Mouse (Mus musculus): Measurements from ENCODE around the gene Klrb1b. TPM values are rescaled to one million over a fixed set of nuclear protein-coding genes. Genes with fewer than 3 reads are reported as not detected.
"Not testable (repeated sequence)": the region's sequence is repeated elsewhere in the genome, so short reads cannot be mapped to it uniquely, and the experiment has no call there.

Gene Klrb1b
- polyA plus RNA-seq, 1 experiment from 2014 or later: not detected

DNA sequence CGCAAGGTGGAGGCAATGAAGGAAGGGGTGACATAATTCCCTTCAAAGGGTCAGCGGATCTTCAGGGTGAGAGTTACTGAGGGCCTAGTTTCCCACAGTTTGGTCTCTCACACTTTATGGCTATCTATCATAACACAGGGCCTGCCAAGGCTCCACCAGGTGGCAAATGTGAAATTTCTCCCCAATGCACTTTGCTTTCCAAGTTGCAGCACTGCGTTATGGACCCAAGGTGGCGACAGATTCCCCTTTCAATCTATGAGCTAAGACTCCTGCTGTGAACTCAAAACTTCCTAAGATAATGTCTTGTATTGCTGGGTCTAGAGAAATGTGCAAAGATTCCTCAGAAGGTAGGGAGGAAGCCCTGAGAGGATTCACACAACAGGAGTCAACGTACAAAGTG lies 17.6 kb downstream of the Klrb1b start:
- Histone ChIP-seq H3K9me3 (replicated peaks; ENCODE audit: control insufficient read depth, low read length) (no peaks in the 10 kb centered on the region), H3K4me2 (ENCODE audit: low read length) (no peak overlapping the region), H3K4me1 (ENCODE audit: control insufficient read depth, insufficient read depth, low read length) (no peaks in the 10 kb centered on the region), H3K36me3 (ENCODE audit: control insufficient read depth, insufficient read depth, low read length) (no peaks in the 10 kb centered on the region), H3K4me3 (ENCODE audit: low read depth, low read length) (no peak overlapping the region), H3K9ac (ENCODE audit: low read length) (no peak overlapping the region), H3K27ac (ENCODE audit: low read depth, low read length) (no peak overlapping the region), H3K27me3 (replicated peaks; ENCODE audit: control insufficient read depth, insufficient read depth, low read length) (no peaks in the 10 kb centered on the region)
- DNase-seq (ENCODE audit: low spot score) (peak; percentile 49), ATAC-seq (no peak)
- 89% methylated on average over 5 of the region's 5 CpGs for WGBS

DNA sequence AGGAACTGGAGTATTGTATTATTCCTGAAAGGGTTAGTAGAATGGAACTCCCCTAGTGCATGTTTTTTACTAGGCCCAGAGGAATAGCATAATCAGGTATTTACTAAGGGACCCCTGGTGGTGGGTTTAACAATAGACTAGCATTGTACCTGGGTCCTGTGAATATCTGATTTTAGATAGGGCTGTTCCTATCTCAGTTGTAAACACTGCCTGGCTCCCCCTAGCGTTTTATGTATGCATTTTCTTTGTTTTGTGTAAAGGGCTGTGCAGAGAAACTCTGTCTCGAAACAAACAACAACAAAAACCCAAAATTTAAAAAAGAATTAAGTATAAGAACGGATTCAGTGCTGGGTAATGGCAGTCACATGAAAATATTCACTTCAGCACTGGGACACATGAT lies 19.1 kb downstream of the Klrb1b start:
- ATAC-seq (no peak), DNase-seq (ENCODE audit: low spot score) (peak; percentile 26)
- H3K4me2 ChIP-seq (ENCODE audit: low read length): no peak overlapping the region
- H3K9ac ChIP-seq (ENCODE audit: low read length): no peak overlapping the region
- H3K36me3 ChIP-seq (ENCODE audit: control insufficient read depth, insufficient read depth, low read length): no peaks in the 10 kb centered on the region
- no peaks in the 10 kb centered on the region for H3K27me3 ChIP-seq (replicated peaks; ENCODE audit: control insufficient read depth, insufficient read depth, low read length)
- H3K4me3 ChIP-seq (ENCODE audit: low read depth, low read length): no peak overlapping the region
- no peaks in the 10 kb centered on the region for H3K9me3 ChIP-seq (replicated peaks; ENCODE audit: control insufficient read depth, low read length)
- 66% methylated on average over 3 of the region's 3 CpGs for WGBS
- H3K27ac ChIP-seq (ENCODE audit: low read depth, low read length): no peak overlapping the region
- no peaks in the 10 kb centered on the region for H3K4me1 ChIP-seq (ENCODE audit: control insufficient read depth, insufficient read depth, low read length)

DNA sequence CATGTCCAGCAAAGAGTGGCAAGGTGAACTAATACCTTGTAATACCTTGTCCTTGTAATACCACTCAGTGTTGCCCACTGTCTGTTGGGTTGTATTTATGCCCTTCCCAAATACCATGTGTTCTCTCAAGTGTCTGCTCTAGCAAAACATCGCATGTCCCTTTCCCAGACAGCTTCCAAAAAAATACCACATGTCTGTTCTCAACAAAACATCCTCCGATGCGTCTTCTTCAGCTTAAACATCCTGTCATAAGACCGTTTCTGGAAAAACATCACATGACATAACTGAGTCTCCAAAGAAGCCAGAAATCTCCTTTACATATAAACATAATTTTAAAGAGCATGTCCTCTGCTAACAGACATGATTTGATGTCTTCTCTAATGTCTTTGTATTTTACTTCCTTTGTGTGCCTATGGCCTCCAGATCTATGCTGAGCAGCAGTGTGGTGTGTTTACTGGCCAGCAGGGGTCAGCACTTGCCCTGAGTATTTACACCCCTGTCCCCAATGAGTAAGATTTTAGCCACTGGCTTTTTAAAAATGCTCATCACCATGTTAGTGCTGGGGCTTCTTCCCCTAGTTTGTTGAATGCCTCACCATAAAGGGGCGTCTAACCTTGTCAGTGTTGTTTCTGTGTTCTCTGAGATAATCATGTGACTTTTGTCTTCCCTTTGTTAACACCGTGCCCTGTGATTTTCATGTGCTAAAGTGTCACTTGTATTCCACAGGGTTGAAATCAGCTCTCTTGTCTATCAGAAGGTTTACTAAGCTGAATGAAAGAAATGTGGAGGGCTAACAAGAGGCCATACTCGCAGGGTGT lies 21.1 kb downstream of the Klrb1b start:
- H3K27ac ChIP-seq (ENCODE audit: low read depth, low read length); H3K4me1 ChIP-seq (ENCODE audit: control insufficient read depth, insufficient read depth, low read length); H3K9me3 ChIP-seq (replicated peaks; ENCODE audit: control insufficient read depth, low read length); H3K4me2 ChIP-seq (ENCODE audit: low read length); H3K36me3 ChIP-seq (ENCODE audit: control insufficient read depth, insufficient read depth, low read length); H3K4me3 ChIP-seq (ENCODE audit: low read depth, low read length); H3K27me3 ChIP-seq (replicated peaks; ENCODE audit: control insufficient read depth, insufficient read depth, low read length); H3K9ac ChIP-seq (ENCODE audit: low read length): not testable (repeated sequence)
- DNase-seq (ENCODE audit: low spot score) (peak; percentile 77), ATAC-seq (peak; percentile 33)
- WGBS: 62% methylated on average over 7 of the region's 7 CpGs

DNA sequence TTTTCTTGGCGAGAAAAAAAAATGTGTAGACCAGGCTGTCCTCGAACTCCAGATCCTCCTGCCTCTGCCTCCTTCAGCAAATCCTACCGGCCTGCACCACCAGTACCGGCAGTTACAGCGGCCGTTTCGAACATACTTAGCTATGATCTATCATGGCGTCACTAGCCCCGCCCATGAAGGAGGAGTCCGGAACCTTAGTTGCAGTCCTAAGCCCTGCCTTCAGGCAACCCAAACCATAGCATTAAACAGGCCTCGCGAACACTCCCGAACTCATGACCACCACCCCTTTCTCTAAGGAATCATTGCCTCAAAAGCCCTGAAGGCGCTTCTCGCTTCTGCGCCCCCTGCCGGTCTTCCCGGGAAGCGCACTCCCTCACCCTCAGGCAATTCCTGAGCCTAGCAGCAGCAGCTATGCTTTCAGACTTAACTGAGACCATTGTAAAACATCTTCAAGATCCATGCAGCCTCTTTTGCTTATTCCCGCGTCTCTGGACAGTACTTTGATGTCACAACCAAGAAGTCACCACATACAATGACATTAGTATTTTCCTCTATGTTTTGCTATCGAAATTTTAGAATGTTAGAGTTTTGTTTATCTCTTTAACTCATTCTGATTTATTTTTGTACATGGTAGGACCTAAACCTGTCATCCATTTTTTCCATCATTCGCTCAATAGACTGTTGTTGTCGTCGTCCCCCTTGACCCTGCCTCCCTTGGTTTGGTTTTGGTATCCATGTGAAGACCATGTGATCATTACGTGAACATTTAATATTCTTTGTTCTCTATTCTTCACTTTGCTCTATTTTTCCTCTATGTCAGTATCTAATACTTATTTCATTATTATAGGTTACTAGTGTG lies 22.9 kb downstream of the Klrb1b start:
- H3K9me3 ChIP-seq (replicated peaks; ENCODE audit: control insufficient read depth, low read length): no peaks in the 10 kb centered on the region
- H3K27me3 ChIP-seq (replicated peaks; ENCODE audit: control insufficient read depth, insufficient read depth, low read length): no peaks in the 10 kb centered on the region
- peaks cover 2% of the 10 kb centered on the region; the same call in 1 of the 2 replicates for H3K4me1 ChIP-seq (ENCODE audit: control insufficient read depth, insufficient read depth, low read length)
- H3K4me2 ChIP-seq (ENCODE audit: low read length): peak overlapping the region; percentile 56
- H3K9ac ChIP-seq (ENCODE audit: low read length): peak overlapping the region; percentile 66
- DNase-seq (ENCODE audit: low spot score) (peak; percentile 99), ATAC-seq (peak; percentile 92)
- no peaks in the 10 kb centered on the region for H3K36me3 ChIP-seq (ENCODE audit: control insufficient read depth, insufficient read depth, low read length)
- H3K27ac ChIP-seq (ENCODE audit: low read depth, low read length): peak overlapping the region; percentile 66; the same call in 1 of the 2 replicates
- WGBS: 8% methylated on average over 26 of the region's 26 CpGs
- peak overlapping the region; percentile 40 for H3K4me3 ChIP-seq (ENCODE audit: low read depth, low read length)

DNA sequence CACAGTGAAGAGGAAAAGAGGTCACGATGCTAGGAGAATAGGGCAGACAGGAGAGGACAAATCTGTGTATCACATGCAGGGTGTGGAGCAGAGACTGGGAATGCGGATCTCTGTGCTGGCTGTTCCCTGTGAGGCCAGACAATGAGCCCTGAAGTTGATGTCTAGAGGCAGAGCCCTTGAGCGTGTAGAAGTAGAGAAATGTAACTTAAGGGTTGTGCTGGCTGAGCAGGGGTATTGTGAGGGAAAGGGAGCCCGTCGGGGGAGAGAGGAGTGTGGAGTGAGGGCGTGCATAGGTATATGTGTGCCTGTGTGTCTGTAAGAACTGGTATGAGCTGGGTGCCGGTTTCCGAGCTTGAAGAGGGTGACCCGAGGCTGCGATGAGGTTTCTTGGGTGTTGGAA lies 23.6 kb downstream of the Klrb1b start:
- ATAC-seq (peak; percentile 40), DNase-seq (ENCODE audit: low spot score) (no peak)
- peaks cover 4% of the 10 kb centered on the region; the same call in 1 of the 2 replicates for H3K4me1 ChIP-seq (ENCODE audit: control insufficient read depth, insufficient read depth, low read length)
- H3K9me3 ChIP-seq (replicated peaks; ENCODE audit: control insufficient read depth, low read length): no peaks in the 10 kb centered on the region
- H3K36me3 ChIP-seq (ENCODE audit: control insufficient read depth, insufficient read depth, low read length): no peaks in the 10 kb centered on the region
- peak overlapping the region; percentile 56 for H3K4me2 ChIP-seq (ENCODE audit: low read length)
- no peaks in the 10 kb centered on the region for H3K27me3 ChIP-seq (replicated peaks; ENCODE audit: control insufficient read depth, insufficient read depth, low read length)
- H3K9ac ChIP-seq (ENCODE audit: low read length): peak overlapping the region; percentile 66
- peak overlapping the region; percentile 40 for H3K4me3 ChIP-seq (ENCODE audit: low read depth, low read length)
- peak overlapping the region; percentile 66; the same call in 1 of the 2 replicates for H3K27ac ChIP-seq (ENCODE audit: low read depth, low read length)
- WGBS: 11% methylated on average over 10 of the region's 10 CpGs

DNA sequence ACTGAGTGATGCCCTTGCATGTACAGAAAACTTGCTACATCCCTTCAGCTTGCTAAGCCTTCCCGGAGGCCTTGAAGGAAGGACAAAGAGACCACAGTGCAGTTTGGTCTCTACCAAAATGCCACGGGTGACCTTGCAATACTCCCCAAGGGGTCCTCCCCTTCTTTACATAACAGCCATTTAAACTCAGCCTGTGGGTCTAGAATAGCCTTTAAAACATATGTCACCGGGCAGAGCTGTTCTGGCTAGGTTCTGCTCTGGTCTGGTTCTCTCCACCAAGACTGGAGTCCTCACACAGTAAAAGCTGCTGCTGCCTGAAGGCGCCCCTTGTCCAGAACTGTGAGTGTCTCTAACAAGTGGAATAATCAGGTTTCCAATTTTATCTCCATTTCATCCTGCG lies 25.4 kb downstream of the Klrb1b start:
- not testable (repeated sequence) for H3K36me3 ChIP-seq (ENCODE audit: control insufficient read depth, insufficient read depth, low read length); ATAC-seq
- 78% methylated on average over 5 of the region's 5 CpGs for WGBS

DNA sequence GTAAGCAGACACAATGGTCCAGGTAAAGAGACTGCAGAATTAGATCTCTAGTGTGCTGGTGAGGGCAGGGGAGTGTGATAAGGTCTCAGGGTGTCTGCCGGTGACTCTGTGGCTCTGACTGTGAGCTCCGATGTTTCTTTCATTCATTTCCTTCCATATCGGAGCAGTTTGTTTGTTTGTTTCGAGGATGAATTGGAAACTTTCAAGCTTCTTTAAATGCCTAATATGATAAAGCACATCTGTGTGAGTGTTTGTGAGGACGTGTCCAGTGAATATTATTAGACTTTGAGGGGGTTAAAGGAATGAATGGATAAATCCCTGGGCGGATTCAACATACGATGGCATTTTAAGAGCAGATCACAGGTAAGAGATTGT lies 26.2 kb downstream of the Klrb1b start:
- 20% methylated on average over 7 of the region's 7 CpGs for WGBS
- Histone ChIP-seq H3K9me3 (replicated peaks; ENCODE audit: control insufficient read depth, low read length) (no peaks in the 10 kb centered on the region), H3K4me1 (ENCODE audit: control insufficient read depth, insufficient read depth, low read length) (peaks cover 4% of the 10 kb centered on the region; the same call in 1 of the 2 replicates), H3K9ac (ENCODE audit: low read length) (peak overlapping the region; percentile 59), H3K27me3 (replicated peaks; ENCODE audit: control insufficient read depth, insufficient read depth, low read length) (no peaks in the 10 kb centered on the region), H3K36me3 (ENCODE audit: control insufficient read depth, insufficient read depth, low read length) (no peaks in the 10 kb centered on the region), H3K4me2 (ENCODE audit: low read length) (peak overlapping the region; percentile 50), H3K27ac (ENCODE audit: low read depth, low read length) (peak overlapping the region; percentile 65), H3K4me3 (ENCODE audit: low read depth, low read length) (peak overlapping the region; percentile 53)
- DNase-seq (ENCODE audit: low spot score) (no peak), ATAC-seq (no peak)

More for the DNA sequence above, 25.4 kb downstream of the Klrb1b start:
- not testable (repeated sequence) for H3K9me3 ChIP-seq (replicated peaks; ENCODE audit: control insufficient read depth, low read length); H3K4me1 ChIP-seq (ENCODE audit: control insufficient read depth, insufficient read depth, low read length); H3K9ac ChIP-seq (ENCODE audit: low read length); H3K27me3 ChIP-seq (replicated peaks; ENCODE audit: control insufficient read depth, insufficient read depth, low read length); H3K4me3 ChIP-seq (ENCODE audit: low read depth, low read length); H3K27ac ChIP-seq (ENCODE audit: low read depth, low read length); DNase-seq (ENCODE audit: low spot score); H3K4me2 ChIP-seq (ENCODE audit: low read length)

DNA sequence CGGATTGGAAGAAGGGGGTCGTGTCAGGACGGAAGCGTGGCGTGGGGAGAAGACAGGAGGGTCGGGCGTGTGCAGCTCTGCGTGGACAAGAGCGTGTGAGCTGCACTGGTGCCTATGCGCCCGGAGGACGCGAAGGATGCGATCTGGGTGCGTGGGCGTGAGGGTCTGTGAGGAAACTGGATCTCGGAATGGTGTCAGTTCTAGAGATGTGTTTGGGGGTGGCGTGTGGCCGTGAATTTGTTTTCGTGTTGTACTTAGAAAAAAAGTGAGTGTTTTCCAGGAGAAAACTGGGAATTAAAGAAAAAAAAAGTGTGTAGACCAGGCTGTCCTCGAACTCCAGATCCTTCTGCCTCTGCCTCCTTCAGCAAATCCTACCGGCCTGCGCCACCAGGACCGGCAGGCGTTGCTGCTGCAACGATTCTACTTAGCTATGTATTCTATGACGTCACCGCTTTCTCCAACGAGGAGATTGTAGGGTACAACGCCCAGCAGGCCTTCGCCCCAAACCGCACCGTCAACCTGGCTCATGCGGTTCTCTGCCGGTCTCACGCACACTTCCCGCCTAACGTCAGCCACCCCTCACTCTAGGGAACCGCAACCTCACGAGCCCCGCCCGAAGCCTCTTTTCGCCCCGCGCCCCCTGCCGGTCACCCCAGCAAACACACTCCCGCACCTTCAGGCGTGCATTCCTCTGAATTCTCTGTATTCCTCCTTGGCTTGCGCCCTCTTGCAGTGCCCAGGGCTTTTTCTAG lies 26.8 kb downstream of the Klrb1b start:
- WGBS: under 1% methylated on average over 48 of the region's 49 CpGs
- H3K36me3 ChIP-seq (ENCODE audit: control insufficient read depth, insufficient read depth, low read length); H3K9me3 ChIP-seq (replicated peaks; ENCODE audit: control insufficient read depth, low read length); H3K27me3 ChIP-seq (replicated peaks; ENCODE audit: control insufficient read depth, insufficient read depth, low read length); H3K4me1 ChIP-seq (ENCODE audit: control insufficient read depth, insufficient read depth, low read length): not testable (repeated sequence)
- Histone ChIP-seq H3K27ac (ENCODE audit: low read depth, low read length) (peak overlapping the region; percentile 68), H3K9ac (ENCODE audit: low read length) (peak overlapping the region; percentile 64), H3K4me2 (ENCODE audit: low read length) (peak overlapping the region; percentile 58), H3K4me3 (ENCODE audit: low read depth, low read length) (peak overlapping the region; percentile 53)
- peak; percentile 95 for DNase-seq (ENCODE audit: low spot score)
- ATAC-seq: peak; percentile 74
